Mouse (Mus musculus) lung, embryonic 14.5 days (tissue): Measurements from ENCODE around the gene Slc16a14. TPM values are rescaled to one million over a fixed set of nuclear protein-coding genes. Genes with fewer than 3 reads are reported as not detected.

ENCODE experiments used
- ATAC-seq: fragments of 200-750 bp; cut with Nextera tagmentation; 2 replicates; pipeline ENCODE4 v1.8.0; 2017; ENCODE audit warnings: mild to moderate bottlenecking, moderate TSS enrichment, moderate library complexity; ENCODE audit not compliant: insufficient read depth
- DNase-seq: peaks from one replicate; pipeline ENCODE4 v3.0.0-alpha.2; 2015
- H3K27ac ChIP-seq: fragments of 300-500 bp; sonication (generic); 2 replicates; pipeline ENCODE4 v1.5.1; 2014; ENCODE audit warnings: low read depth, mild to moderate bottlenecking, moderate library complexity
- H3K27me3 ChIP-seq: fragments of 300-500 bp; sonication (generic); 2 replicates; pipeline ENCODE4 v1.6.1; 2014; ENCODE audit warnings: low read length, control low read depth; ENCODE audit not compliant: insufficient read depth
- H3K36me3 ChIP-seq: fragments of 300-500 bp; sonication (generic); 2 replicates; pipeline ENCODE4 v1.6.1; 2014; ENCODE audit warnings: control low read depth; ENCODE audit not compliant: insufficient read depth
- H3K4me1 ChIP-seq: fragments of 300-500 bp; sonication (generic); 2 replicates; pipeline ENCODE4 v1.6.1; 2014; ENCODE audit warnings: antibody characterized with exemption, control low read depth; ENCODE audit not compliant: insufficient read depth
- H3K4me2 ChIP-seq: fragments of 300-500 bp; sonication (generic); 2 replicates; pipeline ENCODE4 v1.6.1; 2014; ENCODE audit warnings: mild to moderate bottlenecking
- H3K4me3 ChIP-seq: fragments of 300-500 bp; sonication (generic); 2 replicates; pipeline ENCODE4 v1.5.1; 2014; ENCODE audit warnings: low read depth, low read length
- H3K9ac ChIP-seq: fragments of 300-500 bp; sonication (generic); 2 replicates; pipeline ENCODE4 v1.6.1; 2014
- H3K9me3 ChIP-seq: fragments of 300-500 bp; sonication (generic); 2 replicates; pipeline ENCODE4 v1.6.1; 2016; ENCODE audit warnings: low read depth, low read length, control low read depth
- CTCF ChIP-seq: IDR thresholded peaks from 2 replicates; pipeline ENCODE4 v1.5.1; 2016; ENCODE audit warnings: antibody characterized with exemption, low read depth
- WGBS: fragments of 180-500 bp; shearing (Covaris S2); extraction: QIAGEN DNeasy Blood & Tissue Kit; methylation state at CpG from one replicate; pipeline ENCODE4 v1.1.7; 2014; 5-methylcytosine and 5-hydroxymethylcytosine counted together
- polyA plus RNA-seq: library from polyadenylated mRNA; unstranded; fragments of >200 nt; fragmentation: Nextera tagmentation; extraction: Ambion mirVana; gene quantifications from 2 replicates; pipeline ENCODE4 v1.2.1, GENCODE M21; 2014

Gene Slc16a14
- polyA plus RNA-seq, 1 experiment from 2014 or later = not detected

GRCm38 (mm10) chr1:84912571-84912970 lies 22.4 kb downstream of the Slc16a14 start:
- Histone ChIP-seq H3K4me1 (no peaks in the 10 kb centered on the region), H3K9ac (no peak overlapping the region), H3K36me3 (no peaks in the 10 kb centered on the region), H3K4me2 (no peak overlapping the region), H3K4me3 (no peak overlapping the region), H3K9me3 (no peaks in the 10 kb centered on the region), H3K27me3 (no peaks in the 10 kb centered on the region), H3K27ac (no peak overlapping the region)
- ATAC-seq (no peak), DNase-seq (no peak)
- no peak for TF ChIP-seq CTCF
- WGBS = 91% methylated on average over 11 of the region's 11 CpGs

GRCm38 (mm10) chr1:84910177-84910804 lies 24.6 kb downstream of the Slc16a14 start:
- WGBS = 78% methylated on average over 8 of the region's 8 CpGs
- no peak overlapping the region for H3K4me2 ChIP-seq
- no peak overlapping the region for H3K27ac ChIP-seq
- H3K4me3 ChIP-seq = no peak overlapping the region
- no peak overlapping the region for H3K9ac ChIP-seq
- H3K36me3 ChIP-seq = no peaks in the 10 kb centered on the region
- H3K4me1 ChIP-seq = no peaks in the 10 kb centered on the region
- ATAC-seq (no peak), DNase-seq (no peak)
- H3K27me3 ChIP-seq = no peaks in the 10 kb centered on the region
- H3K9me3 ChIP-seq = no peaks in the 10 kb centered on the region
- no peak for TF ChIP-seq CTCF

- H3K4me1 ChIP-seq = no peaks in the 10 kb centered on the region
- WGBS = 92% methylated on average over 2 of the region's 2 CpGs
Observed at GRCm38 (mm10) chr1:84904467-84904866, 30.5 kb downstream of the Slc16a14 start.

GRCm38 (mm10) chr1:84899156-84899555 lies 35.8 kb downstream of the Slc16a14 start:
- DNase-seq (no peak), ATAC-seq (no peak)
- no peak overlapping the region for H3K4me3 ChIP-seq
- H3K4me1 ChIP-seq = no peaks in the 10 kb centered on the region
- no peaks in the 10 kb centered on the region for H3K27me3 ChIP-seq
- H3K9me3 ChIP-seq = no peaks in the 10 kb centered on the region
- H3K27ac ChIP-seq = no peak overlapping the region
- WGBS = 90% methylated on average over 6 of the region's 6 CpGs
- TF ChIP-seq CTCF = no peak
- H3K9ac ChIP-seq = no peak overlapping the region
- H3K36me3 ChIP-seq = no peaks in the 10 kb centered on the region
- no peak overlapping the region for H3K4me2 ChIP-seq

More at GRCm38 (mm10) chr1:84904467-84904866, 30.5 kb downstream of the Slc16a14 start:
- no peak for TF ChIP-seq CTCF
- Histone ChIP-seq H3K4me2 (no peak overlapping the region), H3K9ac (no peak overlapping the region), H3K36me3 (no peaks in the 10 kb centered on the region), H3K9me3 (no peaks in the 10 kb centered on the region), H3K4me3 (no peak overlapping the region), H3K27ac (no peak overlapping the region), H3K27me3 (no peaks in the 10 kb centered on the region)
- DNase-seq (no peak), ATAC-seq (no peak)

- TF ChIP-seq CTCF = no peak
- no peak for ATAC-seq
- H3K4me1 ChIP-seq = no peaks in the 10 kb centered on the region
- H3K27ac ChIP-seq = no peak overlapping the region
- no peak overlapping the region for H3K4me3 ChIP-seq
- H3K27me3 ChIP-seq = no peaks in the 10 kb centered on the region
- WGBS = 84% methylated on average over 6 of the region's 6 CpGs
- H3K9ac ChIP-seq = no peak overlapping the region
- no peaks in the 10 kb centered on the region for H3K36me3 ChIP-seq
- H3K4me2 ChIP-seq = no peak overlapping the region
- H3K9me3 ChIP-seq = no peaks in the 10 kb centered on the region
- DNase-seq = no peak
Observed at GRCm38 (mm10) chr1:84897364-84897763, 37.6 kb downstream of the Slc16a14 start.

- no peak overlapping the region for H3K4me2 ChIP-seq
- DNase-seq (no peak), ATAC-seq (no peak)
- TF ChIP-seq CTCF = no peak
- no peak overlapping the region for H3K9ac ChIP-seq
- H3K9me3 ChIP-seq = no peaks in the 10 kb centered on the region
- no peaks in the 10 kb centered on the region for H3K27me3 ChIP-seq
- H3K27ac ChIP-seq = no peak overlapping the region
- WGBS = 88% methylated on average over 9 of the region's 9 CpGs
- H3K4me1 ChIP-seq = no peaks in the 10 kb centered on the region
- no peak overlapping the region for H3K4me3 ChIP-seq
- no peaks in the 10 kb centered on the region for H3K36me3 ChIP-seq
Observed at GRCm38 (mm10) chr1:84891746-84892145, 43.2 kb downstream of the Slc16a14 start.

GRCm38 (mm10) chr1:84890503-84890902 lies 44.4 kb downstream of the Slc16a14 start:
- no peak overlapping the region for H3K4me3 ChIP-seq
- no peaks in the 10 kb centered on the region for H3K27me3 ChIP-seq
- TF ChIP-seq CTCF = no peak
- H3K4me1 ChIP-seq = no peaks in the 10 kb centered on the region
- ATAC-seq (no peak), DNase-seq (no peak)
- no peak overlapping the region for H3K9ac ChIP-seq
- no peak overlapping the region for H3K4me2 ChIP-seq
- WGBS = 75% methylated on average over 7 of the region's 7 CpGs
- H3K36me3 ChIP-seq = no peaks in the 10 kb centered on the region
- no peak overlapping the region for H3K27ac ChIP-seq
- H3K9me3 ChIP-seq = no peaks in the 10 kb centered on the region
